Mouse (Mus musculus): ENCODE results near the gene Gm10160.

GRCm38 (mm10) chr7:81835430-81835829, 20.2 kb downstream of the Gm10160 start:
- TF ChIP-seq CTCF (IDR thresholded peaks at IDR 0.05) (no peak), EP300 (IDR thresholded peaks at IDR 0.05) (no peak)

Data from lung, postnatal 0 days (tissue).